Mouse (Mus musculus): ENCODE measurements around the gene Nr1i2. TPM values are rescaled to one million over a fixed set of nuclear protein-coding genes. Genes with fewer than 3 reads are reported as not detected.
A peak's percentile ranks its signal among the peaks of the same experiment; 100 is the strongest.
"Not testable (repeated sequence)": the region's sequence is repeated elsewhere in the genome, so short reads cannot be mapped to it uniquely, and the experiment has no call there.

The Nr1i2 gene
- polyA plus RNA-seq, 1 experiment from 2014 or later = not detected

DNA sequence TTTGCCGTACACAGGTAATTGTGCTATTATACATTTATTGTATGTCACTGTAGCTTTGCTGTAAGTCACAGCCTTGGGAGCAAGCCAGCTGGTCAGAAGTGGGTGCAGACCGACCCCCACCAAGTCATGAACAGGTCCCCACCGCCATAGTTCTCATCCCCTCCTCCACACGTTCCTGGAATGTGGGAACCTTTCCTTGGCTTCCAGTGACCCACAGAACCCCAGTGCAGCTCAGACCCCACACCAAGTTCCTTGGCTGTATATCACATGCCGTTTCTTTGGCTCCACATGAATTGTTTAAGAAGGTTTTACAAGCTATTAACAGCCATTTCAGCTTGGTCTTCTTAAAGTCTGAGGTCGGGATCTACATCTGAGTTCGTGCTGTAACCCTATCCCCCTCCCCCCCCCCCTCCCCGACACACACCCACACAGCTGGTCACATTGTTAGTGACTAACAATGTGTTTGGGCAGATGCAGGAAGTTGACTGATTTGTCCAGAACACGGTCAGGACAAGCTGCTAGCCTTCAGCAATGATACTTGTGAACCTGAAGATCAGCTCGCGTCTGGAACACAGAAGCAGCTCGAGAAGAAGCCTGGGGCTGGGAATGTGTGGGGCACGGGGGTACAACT is 46.2 kb downstream of the Nr1i2 start:
- Histone ChIP-seq H3K27ac (ENCODE audit: low read depth, low read length) (no peak overlapping the region), H3K9ac (ENCODE audit: low read length) (no peak overlapping the region), H3K36me3 (ENCODE audit: control insufficient read depth, insufficient read depth, low read length) (0 out of 2 replicates have a peak, but pooled peaks cover 2% of the 10 kb centered on the region), H3K9me3 (ENCODE audit: control insufficient read depth, low read length) (no peaks in the 10 kb centered on the region), H3K4me3 (ENCODE audit: low read depth, low read length) (no peak overlapping the region), H3K4me2 (no peak overlapping the region), H3K4me1 (ENCODE audit: control insufficient read depth, insufficient read depth, low read length) (no peaks in the 10 kb centered on the region), H3K27me3 (ENCODE audit: control insufficient read depth, insufficient read depth, low read length) (no peaks in the 10 kb centered on the region)
- ATAC-seq (ENCODE audit: low FRiP score) = no peak
- no peak for DNase-seq (ENCODE audit: low spot score, missing footprints)
- WGBS = 68% methylated on average over 13 of the region's 13 CpGs

DNA sequence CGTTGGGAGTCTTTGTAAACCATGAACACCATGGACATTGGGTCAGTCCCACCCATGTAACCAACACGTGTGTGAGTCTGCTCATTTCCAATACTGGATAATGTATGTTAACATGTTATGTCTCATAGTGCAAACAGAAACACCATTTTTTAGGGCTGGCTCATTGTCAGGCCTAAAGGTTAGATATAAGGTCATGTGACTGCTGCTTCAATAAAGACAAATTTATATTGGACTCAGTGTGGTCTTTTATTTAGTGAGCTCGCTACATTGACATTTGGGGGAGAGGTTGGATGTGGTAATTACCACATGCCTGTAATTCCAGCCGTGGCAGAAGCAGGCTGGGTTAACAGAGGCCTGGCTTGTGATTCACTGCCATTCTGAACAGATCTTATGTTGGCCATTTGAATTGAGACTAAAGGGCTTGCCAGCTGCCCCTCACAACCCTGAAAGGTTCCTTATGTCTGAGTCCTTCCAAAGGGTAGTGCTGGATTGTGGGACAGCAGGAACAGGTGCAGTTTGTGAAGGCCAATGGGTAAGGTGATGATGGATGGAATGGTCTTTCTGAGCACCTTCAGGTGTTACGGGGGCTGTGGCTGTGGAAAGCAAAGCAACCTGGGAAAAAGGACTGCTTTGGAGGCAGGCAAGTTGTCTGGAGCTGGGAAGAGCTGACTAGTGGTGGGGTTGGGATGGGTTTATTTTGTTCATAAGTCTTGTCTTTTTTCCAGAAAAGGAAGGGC is 48.6 kb downstream of the Nr1i2 start:
- ATAC-seq (ENCODE audit: low FRiP score) (no peak), DNase-seq (ENCODE audit: low spot score, missing footprints) (no peak)
- no peak overlapping the region for H3K27ac ChIP-seq (ENCODE audit: low read depth, low read length)
- H3K4me1 ChIP-seq (ENCODE audit: control insufficient read depth, insufficient read depth, low read length) = no peaks in the 10 kb centered on the region
- H3K36me3 ChIP-seq (ENCODE audit: control insufficient read depth, insufficient read depth, low read length) = 0 out of 2 replicates have a peak, but pooled peaks cover 2% of the 10 kb centered on the region
- no peaks in the 10 kb centered on the region for H3K27me3 ChIP-seq (ENCODE audit: control insufficient read depth, insufficient read depth, low read length)
- H3K9me3 ChIP-seq (ENCODE audit: control insufficient read depth, low read length) = no peaks in the 10 kb centered on the region
- no peak overlapping the region for H3K4me3 ChIP-seq (ENCODE audit: low read depth, low read length)
- no peak overlapping the region for H3K9ac ChIP-seq (ENCODE audit: low read length)
- WGBS = 87% methylated on average over 5 of the region's 5 CpGs
- no peak overlapping the region for H3K4me2 ChIP-seq

DNA sequence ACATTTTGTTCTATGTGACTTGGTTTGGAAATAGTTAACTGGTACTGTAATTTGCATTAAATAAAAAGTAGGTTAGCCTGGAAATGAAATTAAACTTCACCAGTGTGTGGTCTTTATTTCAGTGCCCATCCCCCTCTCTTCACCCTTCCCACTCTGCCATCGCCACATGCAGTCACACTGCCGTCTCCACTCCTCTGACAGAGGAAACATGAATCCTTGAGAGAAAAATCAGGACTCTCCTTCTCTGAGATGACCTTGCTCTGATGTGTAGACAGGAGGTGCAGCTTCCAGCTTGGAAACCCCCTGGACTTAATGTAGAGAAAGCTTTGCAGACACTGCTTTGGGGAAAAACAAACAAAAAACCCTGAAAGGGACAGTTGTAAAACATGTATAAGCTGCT is 49.2 kb downstream of the Nr1i2 start:
- no peaks in the 10 kb centered on the region for H3K4me1 ChIP-seq (ENCODE audit: control insufficient read depth, insufficient read depth, low read length)
- ATAC-seq (ENCODE audit: low FRiP score) = no peak

DNA sequence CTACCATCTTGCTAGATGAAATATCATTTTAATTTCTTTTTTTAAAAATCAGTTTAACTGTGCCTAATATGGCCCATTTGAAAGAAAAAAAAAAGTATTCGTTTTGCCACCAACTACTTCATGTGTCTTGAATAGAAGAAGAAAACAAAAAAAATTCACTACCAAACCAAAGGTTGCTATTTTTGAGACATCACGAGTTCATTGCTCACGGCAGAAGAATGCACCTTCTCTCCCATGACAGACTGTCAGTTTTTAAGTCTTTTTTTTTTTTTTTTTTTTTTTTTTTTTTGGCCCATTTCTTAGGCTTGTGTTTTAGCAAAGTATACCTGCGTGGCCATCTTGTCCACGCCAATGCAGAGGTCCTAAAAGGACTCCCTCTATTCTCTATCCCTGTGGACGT is 50.5 kb downstream of the Nr1i2 start:
- no peak for DNase-seq (ENCODE audit: low spot score, missing footprints)
- Histone ChIP-seq H3K4me3 (ENCODE audit: low read depth, low read length) (no peak overlapping the region), H3K27me3 (ENCODE audit: control insufficient read depth, insufficient read depth, low read length) (no peaks in the 10 kb centered on the region), H3K9me3 (ENCODE audit: control insufficient read depth, low read length) (no peaks in the 10 kb centered on the region), H3K4me2 (no peak overlapping the region), H3K4me1 (ENCODE audit: control insufficient read depth, insufficient read depth, low read length) (no peaks in the 10 kb centered on the region), H3K36me3 (ENCODE audit: control insufficient read depth, insufficient read depth, low read length) (peaks cover 4% of the 10 kb centered on the region; the same call in 1 of the 2 replicates), H3K27ac (ENCODE audit: low read depth, low read length) (no peak overlapping the region), H3K9ac (ENCODE audit: low read length) (no peak overlapping the region)
- 90% methylated on average over 6 of the region's 6 CpGs for WGBS
- no peak for ATAC-seq (ENCODE audit: low FRiP score)

More for the DNA sequence above, 49.2 kb downstream of the Nr1i2 start:
- Histone ChIP-seq H3K27me3 (ENCODE audit: control insufficient read depth, insufficient read depth, low read length) (no peaks in the 10 kb centered on the region), H3K36me3 (ENCODE audit: control insufficient read depth, insufficient read depth, low read length) (peaks cover 2% of the 10 kb centered on the region; the same call in 1 of the 2 replicates), H3K4me3 (ENCODE audit: low read depth, low read length) (no peak overlapping the region), H3K9me3 (ENCODE audit: control insufficient read depth, low read length) (no peaks in the 10 kb centered on the region), H3K9ac (ENCODE audit: low read length) (no peak overlapping the region), H3K4me2 (no peak overlapping the region), H3K27ac (ENCODE audit: low read depth, low read length) (no peak overlapping the region)
- peak; percentile 79 for DNase-seq (ENCODE audit: low spot score, missing footprints)
- 80% methylated on average over 2 of the region's 2 CpGs for WGBS

DNA sequence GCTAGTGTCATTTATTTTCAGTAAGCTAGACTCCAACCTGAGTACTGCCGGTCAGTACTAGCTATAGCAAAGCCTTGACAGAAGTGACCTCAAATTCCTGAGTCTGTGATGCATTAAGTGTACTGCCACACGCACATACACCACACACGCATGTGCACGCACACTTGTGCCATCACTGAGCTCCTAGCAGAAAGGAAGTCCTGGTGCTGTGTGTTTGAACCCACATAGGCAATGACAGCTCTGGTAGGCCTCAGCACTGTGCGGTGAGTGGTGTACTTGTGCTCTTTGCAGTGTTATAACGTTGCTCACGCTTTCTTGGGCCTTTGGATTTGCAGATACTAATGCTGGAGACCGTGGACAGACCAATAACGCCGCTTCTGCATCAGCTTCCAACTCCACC is 54.5 kb downstream of the Nr1i2 start:
- no peak overlapping the region for H3K27ac ChIP-seq (ENCODE audit: low read depth, low read length)
- ATAC-seq (ENCODE audit: low FRiP score) = peak; percentile 14; the same call in 1 of the 2 replicates
- H3K36me3 ChIP-seq (ENCODE audit: control insufficient read depth, insufficient read depth, low read length) = peaks cover 4% of the 10 kb centered on the region; the same call in 1 of the 2 replicates
- DNase-seq (ENCODE audit: low spot score, missing footprints) = peak; percentile 53
- H3K9ac ChIP-seq (ENCODE audit: low read length) = no peak overlapping the region
- no peaks in the 10 kb centered on the region for H3K27me3 ChIP-seq (ENCODE audit: control insufficient read depth, insufficient read depth, low read length)
- no peak overlapping the region for H3K4me3 ChIP-seq (ENCODE audit: low read depth, low read length)
- H3K4me2 ChIP-seq = no peak overlapping the region
- 97% methylated on average over 10 of the region's 10 CpGs for WGBS
- no peaks in the 10 kb centered on the region for H3K4me1 ChIP-seq (ENCODE audit: control insufficient read depth, insufficient read depth, low read length)
- no peaks in the 10 kb centered on the region for H3K9me3 ChIP-seq (ENCODE audit: control insufficient read depth, low read length)

DNA sequence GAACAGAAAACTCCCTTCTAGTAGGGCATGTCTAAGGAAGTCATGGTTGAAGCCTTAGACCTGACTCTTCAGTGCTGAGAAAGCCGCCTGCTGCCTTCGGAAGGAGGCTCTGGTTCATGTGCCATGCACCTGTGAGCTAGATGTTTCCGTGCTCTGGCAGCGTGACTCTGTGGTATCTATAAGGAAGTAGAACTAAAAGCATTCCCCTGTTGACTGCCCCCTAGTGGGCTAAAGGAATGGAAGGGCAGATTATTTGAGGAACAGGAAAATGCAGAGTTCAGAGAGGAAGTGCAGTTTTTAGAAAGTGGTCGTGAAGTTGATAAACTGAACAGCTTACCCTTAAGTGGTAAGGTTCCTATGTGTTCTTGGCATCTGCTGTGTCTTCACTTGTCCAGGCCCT is 54.9 kb downstream of the Nr1i2 start:
- Histone ChIP-seq H3K9ac (ENCODE audit: low read length) (no peak overlapping the region), H3K4me2 (no peak overlapping the region), H3K4me1 (ENCODE audit: control insufficient read depth, insufficient read depth, low read length) (no peaks in the 10 kb centered on the region), H3K27me3 (ENCODE audit: control insufficient read depth, insufficient read depth, low read length) (no peaks in the 10 kb centered on the region), H3K9me3 (ENCODE audit: control insufficient read depth, low read length) (no peaks in the 10 kb centered on the region), H3K4me3 (ENCODE audit: low read depth, low read length) (no peak overlapping the region), H3K27ac (ENCODE audit: low read depth, low read length) (no peak overlapping the region), H3K36me3 (ENCODE audit: control insufficient read depth, insufficient read depth, low read length) (peaks cover 4% of the 10 kb centered on the region; the same call in 1 of the 2 replicates)
- 87% methylated on average over 5 of the region's 5 CpGs for WGBS
- peak; percentile 82 for DNase-seq (ENCODE audit: low spot score, missing footprints)
- ATAC-seq (ENCODE audit: low FRiP score) = no peak

DNA sequence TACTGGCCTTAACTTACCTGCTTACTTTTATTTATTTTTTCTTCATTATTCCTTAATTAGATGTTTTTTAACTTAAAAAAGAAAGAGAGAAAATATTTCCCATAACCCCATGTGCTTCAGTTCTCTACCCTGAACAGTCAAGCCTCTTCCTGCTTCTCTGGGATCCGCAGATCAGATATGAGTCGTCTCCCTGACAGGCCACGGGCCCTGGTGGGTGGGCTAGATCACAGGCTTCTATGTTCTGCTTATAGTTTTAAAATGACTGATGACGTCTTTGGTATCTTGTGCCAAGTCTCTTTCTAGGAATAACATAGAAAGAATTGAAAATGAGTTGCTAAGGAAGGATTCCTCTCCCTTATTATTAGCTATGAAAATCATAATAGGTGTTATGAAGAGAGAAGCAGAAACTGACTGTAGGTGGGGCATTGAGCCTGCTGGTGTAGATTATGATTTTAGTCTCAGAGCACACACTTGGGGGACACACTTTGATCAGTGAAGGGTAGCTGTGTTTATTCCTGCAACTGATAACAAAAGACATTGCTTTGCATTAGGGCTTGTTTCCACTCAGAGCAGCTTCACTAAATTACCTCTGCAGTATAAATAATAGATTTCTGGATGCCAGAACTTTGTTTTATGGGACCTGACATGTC is 57.6 kb downstream of the Nr1i2 start:
- H3K36me3 ChIP-seq (ENCODE audit: control insufficient read depth, insufficient read depth, low read length) = peaks cover 2% of the 10 kb centered on the region; the same call in 1 of the 2 replicates
- no peaks in the 10 kb centered on the region for H3K9me3 ChIP-seq (ENCODE audit: control insufficient read depth, low read length)
- H3K4me2 ChIP-seq = no peak overlapping the region
- no peaks in the 10 kb centered on the region for H3K4me1 ChIP-seq (ENCODE audit: control insufficient read depth, insufficient read depth, low read length)
- no peak overlapping the region for H3K27ac ChIP-seq (ENCODE audit: low read depth, low read length)
- WGBS = 86% methylated on average over 4 of the region's 4 CpGs
- H3K4me3 ChIP-seq (ENCODE audit: low read depth, low read length) = no peak overlapping the region
- DNase-seq (ENCODE audit: low spot score, missing footprints) (no peak), ATAC-seq (ENCODE audit: low FRiP score) (no peak)
- H3K27me3 ChIP-seq (ENCODE audit: control insufficient read depth, insufficient read depth, low read length) = no peaks in the 10 kb centered on the region
- no peak overlapping the region for H3K9ac ChIP-seq (ENCODE audit: low read length)

DNA sequence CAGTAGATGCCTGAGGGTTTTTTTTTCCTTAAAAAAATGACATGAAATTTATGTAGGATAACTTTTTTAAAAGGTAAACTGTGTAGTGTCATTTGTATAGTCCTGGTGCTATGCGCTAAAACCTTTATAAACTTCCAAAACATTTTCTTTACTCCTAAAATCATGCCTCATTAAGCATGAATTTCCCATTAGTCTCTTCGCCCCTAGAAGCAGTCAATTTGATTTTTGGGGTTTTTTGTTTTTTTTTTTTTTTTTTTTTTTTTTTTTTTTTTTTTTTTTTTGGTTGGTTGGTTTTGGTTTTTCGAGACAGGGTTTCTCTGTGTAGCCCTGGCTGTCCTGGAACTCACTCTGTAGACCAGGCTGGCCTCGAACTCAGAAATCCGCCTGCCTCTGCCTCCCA is 72.1 kb downstream of the Nr1i2 start:
- not testable (repeated sequence) for H3K4me1 ChIP-seq (ENCODE audit: control insufficient read depth, insufficient read depth, low read length); H3K27ac ChIP-seq (ENCODE audit: low read depth, low read length); DNase-seq (ENCODE audit: low spot score, missing footprints); H3K9me3 ChIP-seq (ENCODE audit: control insufficient read depth, low read length); H3K4me3 ChIP-seq (ENCODE audit: low read depth, low read length); ATAC-seq (ENCODE audit: low FRiP score); H3K27me3 ChIP-seq (ENCODE audit: control insufficient read depth, insufficient read depth, low read length); H3K4me2 ChIP-seq; H3K9ac ChIP-seq (ENCODE audit: low read length)
- 97% methylated on average over 5 of the region's 5 CpGs for WGBS
- peaks cover 24% of the 10 kb centered on the region for H3K36me3 ChIP-seq (ENCODE audit: control insufficient read depth, insufficient read depth, low read length)

DNA sequence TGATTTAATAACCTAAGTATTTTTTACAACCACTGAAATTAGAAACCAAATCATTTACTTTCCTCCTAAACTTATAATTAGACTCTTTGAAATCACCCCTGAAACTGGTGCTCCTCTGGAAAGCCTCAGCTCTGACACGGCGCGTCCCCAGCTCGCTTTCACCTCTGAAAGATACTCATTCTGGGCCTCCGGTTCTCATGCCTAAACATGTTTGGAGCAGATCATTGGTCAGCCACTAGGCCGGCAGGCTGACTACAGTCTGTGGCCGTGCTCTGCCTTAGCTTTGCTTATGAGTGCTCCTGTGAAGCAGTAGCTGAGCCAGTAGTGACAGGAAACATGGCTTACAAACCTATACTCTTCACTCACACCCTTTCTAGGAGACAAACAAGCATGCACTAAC is 89.4 kb downstream of the Nr1i2 start:
- ATAC-seq (ENCODE audit: low FRiP score) = no peak

More for the DNA sequence above, 89.4 kb downstream of the Nr1i2 start:
- Histone ChIP-seq H3K4me2 (no peak overlapping the region), H3K4me3 (ENCODE audit: low read depth, low read length) (no peak overlapping the region), H3K27me3 (ENCODE audit: control insufficient read depth, insufficient read depth, low read length) (no peaks in the 10 kb centered on the region), H3K36me3 (ENCODE audit: control insufficient read depth, insufficient read depth, low read length) (peaks cover 3% of the 10 kb centered on the region; the same call in 1 of the 2 replicates), H3K9me3 (ENCODE audit: control insufficient read depth, low read length) (no peaks in the 10 kb centered on the region), H3K4me1 (ENCODE audit: control insufficient read depth, insufficient read depth, low read length) (no peaks in the 10 kb centered on the region), H3K27ac (ENCODE audit: low read depth, low read length) (no peak overlapping the region), H3K9ac (ENCODE audit: low read length) (no peak overlapping the region)
- no peak for DNase-seq (ENCODE audit: low spot score, missing footprints)
- 96% methylated on average over 7 of the region's 7 CpGs for WGBS
